Mouse (Mus musculus) heart, postnatal 0 days (tissue): ENCODE measurements at regions not wholly inside any gene's neighbourhood (a gene's known extent, or its start where the extent isn't known, plus 50 kb on each side); places are given as distances from the start of the nearest gene placed in this dataset.

Source experiments
- CTCF ChIP-seq: IDR thresholded peaks from 2 replicates; pipeline ENCODE4 v1.5.1; 2016; ENCODE audit warnings: antibody characterized with exemption, control low read depth, low read depth
- EP300 ChIP-seq: IDR thresholded peaks from 2 replicates; pipeline ENCODE4 v1.6.1; 2016; ENCODE audit warnings: antibody characterized with exemption, low read depth

DNA sequence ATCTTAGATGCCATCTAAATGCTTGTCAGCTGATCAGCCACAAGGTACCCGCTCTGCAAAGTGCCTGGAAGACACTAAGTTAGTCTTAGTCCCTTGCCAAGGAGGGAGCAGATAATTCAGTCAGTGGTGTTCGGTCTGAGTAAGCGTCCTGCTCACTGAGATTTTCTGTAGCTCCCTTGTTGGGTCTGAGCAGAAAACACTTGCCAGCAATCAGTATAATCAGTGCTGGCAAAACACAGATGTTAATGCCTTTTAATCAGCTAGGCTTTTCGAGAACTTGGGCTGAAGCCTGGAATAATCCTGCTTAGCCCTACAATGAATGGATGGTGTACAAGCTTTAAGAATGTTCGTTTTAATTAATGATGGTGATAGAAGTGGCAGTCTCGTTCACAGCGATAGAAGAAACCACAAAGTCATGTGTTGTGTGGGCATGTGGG, 104.2 kb upstream of the Col8a1 start:
- TF ChIP-seq CTCF (no peak), EP300 (no peak)
